Mouse (Mus musculus): ENCODE measurements around the gene Nup93. TPM values are rescaled to one million over a fixed set of nuclear protein-coding genes. Genes with fewer than 3 reads are reported as not detected.
A peak's percentile ranks its signal among the peaks of the same experiment; 100 is the strongest.

Nup93 gene
- total and polyA plus RNA-seq, 3 experiments = 46.0 to 99.6 (median 88.3) TPM

DNA sequence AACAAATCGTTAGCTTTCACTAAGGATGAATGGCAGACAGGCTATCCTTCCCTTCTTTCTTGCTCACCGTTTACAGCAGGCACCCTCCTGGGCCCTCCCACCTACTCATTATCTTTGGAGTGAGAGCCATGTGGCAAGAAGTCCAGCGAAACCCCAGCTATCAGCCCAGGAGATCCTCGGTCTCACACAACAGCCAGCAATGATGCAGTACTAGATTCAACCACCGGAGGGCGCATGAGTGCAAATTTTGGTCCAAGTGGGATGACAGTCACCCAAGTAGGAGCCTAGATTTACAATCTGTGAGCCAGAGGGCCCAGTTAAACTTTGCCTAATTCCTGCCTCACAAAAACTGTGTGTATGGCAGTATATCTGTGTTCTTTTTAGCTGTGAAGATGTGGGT lies 47.1 kb upstream of the Nup93 start (continued):
- TF ChIP-seq ELF1 (IDR thresholded peaks at IDR 0.05; ENCODE audit: low read depth, low read length) = 0 out of 2 replicates have a peak, but pooled peaks have one; percentile 9
- TF ChIP-seq IRF4 (IDR thresholded peaks at IDR 0.05; ENCODE audit: low read depth, low read length) = peak; percentile 70; the same call in 1 of the 2 replicates
- no peak for TF ChIP-seq TBP (conservative IDR thresholded peaks at IDR 0.05; ENCODE audit: low read depth, low read length)
- no peak for TF ChIP-seq CHD2 (IDR thresholded peaks at IDR 0.05; ENCODE audit: low read length)
- TF ChIP-seq PAX5 (IDR thresholded peaks at IDR 0.05; ENCODE audit: low read length) = no peak
- TF ChIP-seq USF2 (conservative IDR thresholded peaks at IDR 0.05; ENCODE audit: low read depth, low read length) = no peak
- no peak for TF ChIP-seq E2F4 (IDR thresholded peaks at IDR 0.05; ENCODE audit: insufficient replicate concordance, low read depth, low read length)
- no peak for TF ChIP-seq USF1 (IDR thresholded peaks at IDR 0.05; ENCODE audit: low read depth, low read length)
- no peak for TF ChIP-seq GABPA (IDR thresholded peaks at IDR 0.05; ENCODE audit: insufficient replicate concordance, low read depth, low read length)

DNA sequence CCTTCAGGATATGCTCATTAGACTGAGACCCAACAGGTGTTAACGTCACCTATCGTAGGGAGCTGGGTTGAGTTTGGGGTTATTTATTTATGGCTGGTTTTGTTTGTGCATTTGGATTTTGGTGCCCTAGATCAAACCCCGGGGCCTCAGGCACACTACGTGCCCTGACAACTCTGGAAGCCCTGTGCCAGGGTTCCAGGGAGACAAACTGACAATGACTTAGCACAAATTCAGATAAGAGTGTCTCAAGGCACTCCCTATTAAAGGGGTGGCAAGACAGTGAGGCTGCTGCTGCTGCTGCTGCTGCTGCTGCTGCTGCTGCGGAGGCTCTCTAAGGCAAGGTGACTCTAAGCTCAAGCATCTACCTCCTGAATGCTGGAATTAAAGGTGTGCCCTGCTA lies 44.8 kb upstream of the Nup93 start:
- DNase-seq (ENCODE audit: extremely low read depth) = no peak

DNA sequence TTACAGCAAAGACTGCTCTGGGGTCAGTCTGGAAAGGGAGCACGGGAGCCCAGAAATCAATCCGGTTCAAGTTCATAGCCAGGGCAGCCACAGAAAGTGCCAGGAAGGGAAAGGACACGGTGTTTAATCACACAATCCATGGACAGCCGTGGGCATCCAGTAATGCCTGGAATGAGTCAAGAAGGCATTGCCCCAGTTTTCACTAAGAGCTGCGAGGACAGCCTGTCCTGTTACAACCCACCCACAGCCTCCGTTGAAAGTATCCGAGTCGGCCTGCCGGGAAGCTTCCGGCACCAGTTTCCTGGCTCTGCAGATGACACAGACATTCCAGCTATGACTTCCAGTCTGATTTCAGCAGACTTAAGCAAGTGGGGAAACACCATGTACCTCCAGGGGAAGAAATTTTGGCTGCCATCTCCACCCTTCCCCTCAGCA lies 43.0 kb upstream of the Nup93 start:
- H3K79me2 ChIP-seq (replicated peaks; ENCODE audit: control insufficient read depth, extremely low read depth, insufficient read depth, poor library complexity, severe bottlenecking) = no peaks in the 10 kb centered on the region; the same call in 1 of the 2 replicates
- dilution Hi-C loops (cut with MboI; ENCODE audit: extremely low pct_ligation_motif_present, extremely low pct_unique_long_range_greater_than_20kb, low sequenced_read_pairs) = no loop called here
- no peaks in the 10 kb centered on the region for H3K9me3 ChIP-seq (replicated peaks; ENCODE audit: low read length)
- in situ Hi-C loops (cut with MboI; ENCODE audit: low pct_ligation_motif_present, low pct_unique_long_range_greater_than_20kb, low sequenced_read_pairs) = no loop called here
- no peak for DNase-seq (ENCODE audit: extremely low read depth)
- no peak overlapping the region for H3K4me3 ChIP-seq (replicated peaks in 1 of 3; ENCODE audit: low read depth in 2 of 3, low read length in 2 of 3, poor library complexity in 1 of 3)
- no peak for TF ChIP-seq ZC3H11A (IDR thresholded peaks at IDR 0.05; ENCODE audit: low read depth, low read length)
- TF ChIP-seq MAX (IDR thresholded peaks at IDR 0.05; ENCODE audit: low read length) = no peak
- TF ChIP-seq CHD2 (IDR thresholded peaks at IDR 0.05; ENCODE audit: low read length) = no peak
- TF ChIP-seq RAD21 (IDR thresholded peaks at IDR 0.05; ENCODE audit: low read depth, low read length) = no peak
- TF ChIP-seq ZMIZ1 (IDR thresholded peaks at IDR 0.05; ENCODE audit: low read depth, low read length) = no peak
- TF ChIP-seq MAZ (IDR thresholded peaks at IDR 0.05; ENCODE audit: low read depth, low read length) = no peak
- TF ChIP-seq JUN (IDR thresholded peaks at IDR 0.05; ENCODE audit: insufficient read depth, low read depth, low read length) = no peak
- no peak for TF ChIP-seq MXI1 (IDR thresholded peaks at IDR 0.05; ENCODE audit: low read depth, low read length)
- no peak for TF ChIP-seq NELFE (IDR thresholded peaks at IDR 0.05; ENCODE audit: low read depth, low read length)
- no peak for TF ChIP-seq USF1 (IDR thresholded peaks at IDR 0.05; ENCODE audit: low read depth, low read length)
- TF ChIP-seq GABPA (IDR thresholded peaks at IDR 0.05; ENCODE audit: insufficient replicate concordance, low read depth, low read length) = no peak
- peak overlapping the region; percentile 54; the same call in 1 of the 2 replicates for H3K9ac ChIP-seq (ENCODE audit: insufficient read depth, low read depth)
- no peak overlapping the region for H3K27ac ChIP-seq (ENCODE audit: insufficient read depth, low read depth)
- no peaks in the 10 kb centered on the region for H3K36me3 ChIP-seq (replicated peaks in 1 of 2; ENCODE audit: control insufficient read depth in 1 of 2, insufficient read depth in 1 of 2, low read length in 1 of 2)
- peaks cover 9 to 21% of the 10 kb centered on the region in 2 experiments for H3K4me1 ChIP-seq (ENCODE audit: control insufficient read depth in 1 of 2, insufficient read depth in 2 of 2)
- peak overlapping the region; percentile 64 for H3K4me2 ChIP-seq (ENCODE audit: insufficient read depth, low read depth, poor library complexity, severe bottlenecking)
- H3K27me3 ChIP-seq (replicated peaks) = peaks cover 67% of the 10 kb centered on the region

More for the DNA sequence above, 44.8 kb upstream of the Nup93 start:
- H3K4me1 ChIP-seq (ENCODE audit: control insufficient read depth in 1 of 2, insufficient read depth in 2 of 2) = peaks cover 8 to 21% of the 10 kb centered on the region in 2 experiments
- in situ Hi-C loops (cut with MboI; ENCODE audit: low pct_ligation_motif_present, low pct_unique_long_range_greater_than_20kb, low sequenced_read_pairs) = loop anchor here (5.0 kb wide), 1 partner anchor 33 kb away; no protein-coding TSS in a partner anchor
- H3K4me2 ChIP-seq (ENCODE audit: insufficient read depth, low read depth, poor library complexity, severe bottlenecking) = no peak overlapping the region
- no peak for TF ChIP-seq RAD21 (IDR thresholded peaks at IDR 0.05; ENCODE audit: low read depth, low read length)
- no peak for TF ChIP-seq CTCF (conservative IDR thresholded peaks at IDR 0.05 in 1 of 2, IDR thresholded peaks at IDR 0.05 in 1 of 2; ENCODE audit: low read depth in 2 of 2, low read length in 2 of 2)
- TF ChIP-seq MEF2A (IDR thresholded peaks at IDR 0.05; ENCODE audit: borderline replicate concordance, low read depth, low read length) = no peak
- TF ChIP-seq USF2 (conservative IDR thresholded peaks at IDR 0.05; ENCODE audit: low read depth, low read length) = no peak
- no peak for TF ChIP-seq TCF12 (IDR thresholded peaks at IDR 0.05; ENCODE audit: low read depth, low read length)
- TF ChIP-seq GABPA (IDR thresholded peaks at IDR 0.05; ENCODE audit: insufficient replicate concordance, low read depth, low read length) = no peak
- TF ChIP-seq NELFE (IDR thresholded peaks at IDR 0.05; ENCODE audit: low read depth, low read length) = no peak
- TF ChIP-seq JUN (IDR thresholded peaks at IDR 0.05; ENCODE audit: insufficient read depth, low read depth, low read length) = no peak
- TF ChIP-seq PAX5 (IDR thresholded peaks at IDR 0.05; ENCODE audit: low read length) = no peak
- TF ChIP-seq POLR2AphosphoS2 (IDR thresholded peaks at IDR 0.05; ENCODE audit: low read depth, low read length) = no peak
- no peaks in the 10 kb centered on the region for H3K9me3 ChIP-seq (replicated peaks; ENCODE audit: low read length)
- H3K4me3 ChIP-seq (replicated peaks in 1 of 3; ENCODE audit: low read depth in 2 of 3, low read length in 2 of 3, poor library complexity in 1 of 3) = no peak overlapping the region
- H3K27ac ChIP-seq (ENCODE audit: insufficient read depth, low read depth) = no peak overlapping the region
- dilution Hi-C loops (cut with MboI; ENCODE audit: extremely low pct_ligation_motif_present, extremely low pct_unique_long_range_greater_than_20kb, low sequenced_read_pairs) = no loop called here
- H3K9ac ChIP-seq (ENCODE audit: insufficient read depth, low read depth) = no peak overlapping the region
- H3K36me3 ChIP-seq (replicated peaks in 1 of 2; ENCODE audit: control insufficient read depth in 1 of 2, insufficient read depth in 1 of 2, low read length in 1 of 2) = no peaks in the 10 kb centered on the region
- H3K79me2 ChIP-seq (replicated peaks; ENCODE audit: control insufficient read depth, extremely low read depth, insufficient read depth, poor library complexity, severe bottlenecking) = no peaks in the 10 kb centered on the region; the same call in 1 of the 2 replicates
- peaks cover 52% of the 10 kb centered on the region for H3K27me3 ChIP-seq (replicated peaks)
